Mouse (Mus musculus) midbrain, embryonic 16.5 days (tissue): ENCODE results near the gene Nsd1. TPM values are rescaled to one million over a fixed set of nuclear protein-coding genes. Genes with fewer than 3 reads are reported as not detected.

Source experiments
- ATAC-seq: fragments of 200-750 bp; cut with Nextera tagmentation; 2 replicates; pipeline ENCODE4 v1.8.0; 2017; ENCODE audit warnings: moderate TSS enrichment
- H3K27ac ChIP-seq: fragments of 300-500 bp; sonication (generic); 2 replicates; pipeline ENCODE4 v1.5.1; 2014; ENCODE audit warnings: mild to moderate bottlenecking, low read length, mixed read lengths
- H3K27me3 ChIP-seq: fragments of 300-500 bp; sonication (generic); 2 replicates; pipeline ENCODE4 v1.6.1; 2014; ENCODE audit warnings: low read depth, low read length, mixed read lengths; ENCODE audit not compliant: control insufficient read depth, insufficient read depth
- H3K36me3 ChIP-seq: fragments of 300-500 bp; sonication (generic); 2 replicates; pipeline ENCODE4 v1.6.1; 2014; ENCODE audit warnings: mild to moderate bottlenecking, low read length, moderate library complexity, mixed read lengths; ENCODE audit not compliant: control insufficient read depth, insufficient read depth
- H3K4me1 ChIP-seq: fragments of 300-500 bp; sonication (generic); 2 replicates; pipeline ENCODE4 v1.6.1; 2014; ENCODE audit warnings: mild to moderate bottlenecking, low read length, mixed read lengths; ENCODE audit not compliant: control insufficient read depth, insufficient read depth
- H3K4me2 ChIP-seq: fragments of 300-500 bp; sonication (generic); 2 replicates; pipeline ENCODE4 v1.6.1; 2014; ENCODE audit warnings: mild to moderate bottlenecking, low read length, mixed read lengths
- H3K4me3 ChIP-seq: fragments of 300-500 bp; sonication (generic); 2 replicates; pipeline ENCODE4 v1.5.1; 2014; ENCODE audit warnings: low read depth, mild to moderate bottlenecking, low read length, moderate library complexity, mixed read lengths
- H3K9ac ChIP-seq: fragments of 300-500 bp; sonication (generic); 2 replicates; pipeline ENCODE4 v1.6.1; 2014; ENCODE audit warnings: low read depth, low read length, mixed read lengths
- H3K9me3 ChIP-seq: fragments of 300-500 bp; sonication (generic); replicated peaks from 2 replicates; pipeline ENCODE4 v1.6.1; 2014; ENCODE audit warnings: mild to moderate bottlenecking, low read length, mixed read lengths; ENCODE audit not compliant: control insufficient read depth, poor library complexity, severe bottlenecking
- WGBS: fragments of 180-500 bp; shearing (Covaris S2); extraction: QIAGEN DNeasy Blood & Tissue Kit; methylation state at CpG from one replicate; pipeline ENCODE4 v1.1.7; 2014; 5-methylcytosine and 5-hydroxymethylcytosine counted together
- polyA plus RNA-seq: library from polyadenylated mRNA; unstranded; fragments of >200 nt; fragmentation: Nextera tagmentation; extraction: Ambion mirVana; gene quantifications from 2 replicates; pipeline ENCODE4 v1.2.1, GENCODE M21; 2015

Nsd1 gene
- polyA plus RNA-seq, 1 experiment from 2014 or later: 45.2 TPM

DNA sequence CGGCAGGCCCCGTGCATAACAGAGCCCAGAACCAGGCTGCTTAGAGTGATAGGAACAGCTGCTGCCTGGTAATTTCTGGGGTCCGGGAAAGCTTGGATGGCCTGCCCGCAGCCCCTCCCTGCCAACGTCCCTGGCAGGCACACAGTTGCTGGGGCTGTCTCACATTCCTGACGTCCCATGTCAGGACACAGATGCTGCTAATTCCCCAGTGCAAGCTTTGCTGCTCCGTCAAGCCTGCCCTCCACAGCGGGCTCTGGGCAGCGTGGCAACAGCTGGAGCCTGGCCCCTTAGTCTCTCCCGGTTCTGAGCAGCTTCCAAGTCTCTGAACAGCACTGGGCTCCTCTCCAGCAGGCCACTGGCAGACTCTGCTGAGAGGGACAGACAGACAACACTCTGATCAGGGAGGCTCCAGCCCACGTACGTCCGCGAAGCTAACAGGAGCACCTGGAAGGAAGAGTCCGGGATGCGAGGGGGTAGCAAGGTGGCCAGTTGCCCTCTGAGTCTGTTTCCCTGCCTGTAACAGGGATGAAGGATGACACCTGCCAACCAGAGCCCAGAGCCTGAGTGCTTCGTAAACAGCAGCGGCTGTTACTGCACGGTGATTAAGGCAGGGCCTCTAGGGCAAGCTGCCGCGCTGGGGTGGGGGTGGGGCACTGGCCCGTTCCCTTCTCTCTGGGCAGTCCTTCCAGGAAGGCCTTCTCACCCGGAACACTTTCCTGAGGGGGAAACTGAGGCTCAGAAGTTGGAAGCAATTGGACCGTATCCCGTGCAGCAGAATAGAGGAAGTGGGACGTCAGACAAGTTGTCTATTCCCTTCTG, 37.9 kb upstream of the Nsd1 start:
- H3K4me1 ChIP-seq: peaks cover 15% of the 10 kb centered on the region
- H3K36me3 ChIP-seq: no peaks in the 10 kb centered on the region
- ATAC-seq: peak; percentile 57
- no peaks in the 10 kb centered on the region for H3K9me3 ChIP-seq
- no peaks in the 10 kb centered on the region for H3K27me3 ChIP-seq
- H3K4me3 ChIP-seq: no peak overlapping the region
- peak overlapping the region; percentile 29; the same call in 1 of the 2 replicates for H3K4me2 ChIP-seq
- no peak overlapping the region for H3K27ac ChIP-seq
- 16% methylated on average over 26 of the region's 26 CpGs for WGBS
- H3K9ac ChIP-seq: no peak overlapping the region

- Histone ChIP-seq H3K27ac (no peak overlapping the region), H3K4me2 (no peak overlapping the region), H3K27me3 (no peaks in the 10 kb centered on the region), H3K9me3 (no peaks in the 10 kb centered on the region), H3K4me1 (peaks cover 15% of the 10 kb centered on the region), H3K9ac (no peak overlapping the region), H3K4me3 (no peak overlapping the region), H3K36me3 (no peaks in the 10 kb centered on the region)
- 45% methylated on average over 7 of the region's 7 CpGs for WGBS
- no peak for ATAC-seq
These were observed 37.2 kb upstream of the Nsd1 start for GRCm38 (mm10) chr13:55172336-55172770.

DNA sequence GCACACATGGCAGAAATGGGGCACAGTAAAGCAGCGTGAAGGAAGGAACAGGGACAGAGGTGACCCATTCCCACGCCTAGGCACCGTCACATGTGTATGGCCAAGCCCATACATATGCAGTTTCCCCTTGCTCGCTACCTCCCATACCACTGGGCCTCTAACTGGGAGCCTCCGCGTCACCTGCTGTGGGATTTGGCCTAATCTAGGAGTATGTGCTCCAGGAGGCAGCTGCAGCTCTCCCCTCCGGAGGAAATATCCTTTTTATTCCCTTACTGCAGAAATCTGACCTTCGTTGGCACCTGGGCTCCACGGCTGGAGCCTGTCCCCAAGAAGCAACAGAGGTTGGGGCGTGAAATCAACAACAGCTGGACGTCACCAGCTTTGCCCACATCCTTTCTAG, 35.2 kb upstream of the Nsd1 start:
- H3K9me3 ChIP-seq: no peaks in the 10 kb centered on the region
- no peaks in the 10 kb centered on the region for H3K36me3 ChIP-seq
- H3K27ac ChIP-seq: no peak overlapping the region
- no peak overlapping the region for H3K4me2 ChIP-seq
- ATAC-seq: no peak
- peaks cover 12% of the 10 kb centered on the region for H3K4me1 ChIP-seq
- no peak overlapping the region for H3K9ac ChIP-seq
- no peak overlapping the region for H3K4me3 ChIP-seq
- no peaks in the 10 kb centered on the region for H3K27me3 ChIP-seq
- WGBS: 75% methylated on average over 11 of the region's 11 CpGs

GRCm38 (mm10) chr13:55176265-55176664, 33.3 kb upstream of the Nsd1 start:
- H3K4me3 ChIP-seq: no peak overlapping the region
- no peak overlapping the region for H3K4me2 ChIP-seq
- H3K27ac ChIP-seq: no peak overlapping the region
- H3K9me3 ChIP-seq: no peaks in the 10 kb centered on the region
- H3K36me3 ChIP-seq: no peaks in the 10 kb centered on the region
- peaks cover 8% of the 10 kb centered on the region for H3K4me1 ChIP-seq
- 93% methylated on average over 6 of the region's 6 CpGs for WGBS
- no peak for ATAC-seq
- no peaks in the 10 kb centered on the region for H3K27me3 ChIP-seq
- H3K9ac ChIP-seq: no peak overlapping the region

GRCm38 (mm10) chr13:55177903-55178496, 31.6 kb upstream of the Nsd1 start:
- Histone ChIP-seq H3K4me2 (no peak overlapping the region), H3K9ac (no peak overlapping the region), H3K4me3 (no peak overlapping the region), H3K27me3 (no peaks in the 10 kb centered on the region), H3K9me3 (no peaks in the 10 kb centered on the region), H3K27ac (no peak overlapping the region), H3K36me3 (no peaks in the 10 kb centered on the region), H3K4me1 (no peaks in the 10 kb centered on the region)
- 65% methylated on average over 4 of the region's 4 CpGs for WGBS
- no peak for ATAC-seq

DNA sequence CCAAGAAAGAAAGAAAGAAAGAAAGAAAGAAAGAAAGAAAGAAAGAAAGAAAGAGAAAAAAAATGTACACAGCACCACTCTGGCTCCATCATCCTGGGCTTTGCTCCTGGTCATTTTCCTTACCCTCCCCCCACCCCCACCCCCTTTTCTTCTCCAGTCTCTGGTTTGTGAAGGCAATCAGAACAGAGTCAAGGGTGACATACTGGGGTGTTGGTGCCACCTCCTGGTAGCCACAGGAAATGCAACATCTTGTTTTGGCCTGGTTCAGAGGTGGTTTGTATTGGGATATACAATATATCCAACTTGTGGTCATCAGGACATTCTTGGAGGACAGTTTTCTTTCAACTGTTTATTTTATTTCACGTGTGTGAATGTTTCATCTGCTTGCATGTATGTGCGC, 31.0 kb upstream of the Nsd1 start:
- Histone ChIP-seq H3K36me3 (no peaks in the 10 kb centered on the region), H3K9me3 (no peaks in the 10 kb centered on the region), H3K27ac (no peak overlapping the region), H3K4me1 (no peaks in the 10 kb centered on the region), H3K9ac (no peak overlapping the region), H3K4me3 (no peak overlapping the region), H3K4me2 (no peak overlapping the region), H3K27me3 (no peaks in the 10 kb centered on the region)
- 0 out of 2 replicates have a peak, but pooled peaks have one; percentile 22 for ATAC-seq
- 33% methylated on average over 2 of the region's 2 CpGs for WGBS

GRCm38 (mm10) chr13:55179591-55179990, 30.0 kb upstream of the Nsd1 start:
- no peak overlapping the region for H3K9ac ChIP-seq
- no peak overlapping the region for H3K4me2 ChIP-seq
- no peak overlapping the region for H3K4me3 ChIP-seq
- H3K27ac ChIP-seq: no peak overlapping the region
- WGBS: 97% methylated on average over 3 of the region's 3 CpGs
- no peaks in the 10 kb centered on the region for H3K27me3 ChIP-seq
- no peaks in the 10 kb centered on the region for H3K36me3 ChIP-seq
- H3K9me3 ChIP-seq: no peaks in the 10 kb centered on the region
- ATAC-seq: no peak
- no peaks in the 10 kb centered on the region for H3K4me1 ChIP-seq

- ATAC-seq: 0 out of 2 replicates have a peak, but pooled peaks have one; percentile 37
- WGBS: 66% methylated on average over 2 of the region's 2 CpGs
- no peaks in the 10 kb centered on the region for H3K9me3 ChIP-seq
- peak overlapping the region; percentile 26; the same call in 1 of the 2 replicates for H3K4me3 ChIP-seq
- no peaks in the 10 kb centered on the region for H3K4me1 ChIP-seq
- H3K27me3 ChIP-seq: no peaks in the 10 kb centered on the region
- H3K9ac ChIP-seq: no peak overlapping the region
- H3K36me3 ChIP-seq: no peaks in the 10 kb centered on the region
- H3K27ac ChIP-seq: no peak overlapping the region
- H3K4me2 ChIP-seq: peak overlapping the region; percentile 32
These were observed 27.8 kb upstream of the Nsd1 start for GRCm38 (mm10) chr13:55181786-55182172.
